Mouse (Mus musculus) midbrain, embryonic 11.5 days (tissue): ENCODE measurements around the gene Fbxl13. TPM values are rescaled to one million over a fixed set of nuclear protein-coding genes. Genes with fewer than 3 reads are reported as not detected.

Experiments used
- ATAC-seq: fragments of 200-750 bp; cut with Nextera tagmentation; 2 replicates; pipeline ENCODE4 v1.8.0; 2017; ENCODE audit warnings: moderate TSS enrichment, moderate library complexity; ENCODE audit not compliant: low FRiP score
- DNase-seq: peaks from one replicate; pipeline ENCODE4 v3.0.0; 2015; ENCODE audit warnings: low spot score; ENCODE audit errors: missing footprints
- H3K27ac ChIP-seq: fragments of 300-500 bp; sonication (generic); 2 replicates; pipeline ENCODE4 v1.5.1; 2014; ENCODE audit warnings: low read depth, low read length
- H3K27me3 ChIP-seq: fragments of 300-500 bp; sonication (generic); 2 replicates; pipeline ENCODE4 v1.6.1; 2014; ENCODE audit warnings: mild to moderate bottlenecking, low read length, moderate library complexity, mixed read lengths; ENCODE audit not compliant: control insufficient read depth, insufficient read depth
- H3K36me3 ChIP-seq: fragments of 300-500 bp; sonication (generic); 2 replicates; pipeline ENCODE4 v1.6.1; 2014; ENCODE audit warnings: mild to moderate bottlenecking, low read length, moderate library complexity, mixed read lengths; ENCODE audit not compliant: control insufficient read depth, insufficient read depth
- H3K4me1 ChIP-seq: fragments of 300-500 bp; sonication (generic); 2 replicates; pipeline ENCODE4 v1.6.1; 2014; ENCODE audit warnings: low read length; ENCODE audit not compliant: control insufficient read depth, insufficient read depth
- H3K4me2 ChIP-seq: fragments of 300-500 bp; sonication (generic); 2 replicates; pipeline ENCODE4 v1.6.1; 2014; ENCODE audit warnings: mild to moderate bottlenecking, moderate library complexity
- H3K4me3 ChIP-seq: fragments of 300-500 bp; sonication (generic); 2 replicates; pipeline ENCODE4 v1.5.1; 2014; ENCODE audit warnings: low read depth, low read length
- H3K9ac ChIP-seq: fragments of 300-500 bp; sonication (generic); 2 replicates; pipeline ENCODE4 v1.6.1; 2014; ENCODE audit warnings: low read length
- H3K9me3 ChIP-seq: fragments of 300-500 bp; sonication (generic); 2 replicates; pipeline ENCODE4 v1.6.1; 2016; ENCODE audit warnings: low read length; ENCODE audit not compliant: control insufficient read depth
- WGBS: fragments of 180-500 bp; shearing (Covaris S2); extraction: QIAGEN DNeasy Blood & Tissue Kit; methylation state at CpG from one replicate; pipeline ENCODE4 v1.1.7; 2014; 5-methylcytosine and 5-hydroxymethylcytosine counted together
- polyA plus RNA-seq: library from polyadenylated mRNA; unstranded; fragments of >200 nt; fragmentation: Nextera tagmentation; extraction: Ambion mirVana; gene quantifications from 2 replicates; pipeline ENCODE4 v1.2.1, GENCODE M21; 2014

The Fbxl13 gene
- polyA plus RNA-seq, 1 experiment from 2014 or later: 0.08 TPM

DNA sequence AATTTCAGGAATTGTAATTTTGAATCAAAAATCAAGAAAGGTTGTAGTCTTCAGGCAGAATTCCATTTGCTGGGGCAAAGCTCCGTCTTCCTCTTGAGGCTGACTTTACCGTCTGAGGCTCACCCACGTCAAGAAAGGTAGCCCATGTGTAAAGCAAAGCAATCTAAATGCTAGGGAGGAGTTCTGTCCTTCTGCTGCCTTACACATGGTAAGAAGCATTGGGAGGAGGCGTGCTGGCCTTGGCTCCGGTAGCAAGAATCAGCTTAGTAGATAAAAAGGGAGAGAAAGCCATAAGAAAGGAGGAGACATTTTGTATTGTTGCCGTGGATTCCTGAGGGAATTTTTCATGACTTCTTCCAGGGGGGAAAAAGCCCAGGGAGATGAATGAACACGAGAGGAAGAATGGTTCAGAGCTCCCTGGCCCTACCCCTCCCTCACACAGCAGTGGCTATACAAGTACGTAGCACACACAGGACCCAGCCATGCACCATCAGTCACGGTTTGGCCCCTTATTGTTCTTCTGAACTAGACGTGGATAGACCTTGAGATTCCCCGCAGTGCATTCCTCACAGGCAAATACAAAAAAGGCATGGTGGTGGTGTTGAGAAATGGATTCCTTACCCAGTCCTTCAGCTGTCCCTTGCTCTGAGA lies 118.5 kb downstream of the Fbxl13 start:
- Histone ChIP-seq H3K9ac (no peak overlapping the region), H3K9me3 (no peaks in the 10 kb centered on the region), H3K4me2 (no peak overlapping the region), H3K4me3 (no peak overlapping the region), H3K4me1 (peaks cover 7% of the 10 kb centered on the region), H3K36me3 (no peaks in the 10 kb centered on the region), H3K27me3 (no peaks in the 10 kb centered on the region), H3K27ac (peak overlapping the region; percentile 35)
- DNase-seq (peak; percentile 91), ATAC-seq (peak; percentile 91)
- 22% methylated on average over 11 of the region's 11 CpGs for WGBS

DNA sequence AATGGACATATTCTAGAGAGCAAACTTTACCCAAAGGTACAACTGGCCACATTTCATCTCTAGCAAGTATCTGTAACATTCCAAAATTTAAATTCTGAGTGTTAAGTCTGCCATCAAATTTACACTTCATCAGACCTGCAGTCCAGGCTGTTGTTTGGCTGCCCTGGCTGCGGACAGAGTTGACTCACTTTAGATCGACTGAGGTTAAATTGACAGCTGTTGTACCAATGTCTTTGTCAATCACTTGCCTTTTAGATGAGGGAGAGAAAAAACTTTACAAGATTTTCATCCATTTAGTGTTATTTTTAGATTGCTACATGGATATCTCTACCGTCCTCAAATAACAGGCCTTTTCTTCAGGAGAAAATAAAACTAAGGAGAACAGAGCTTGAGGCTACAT lies 126.3 kb downstream of the Fbxl13 start:
- H3K9ac ChIP-seq: no peak overlapping the region
- WGBS: 81% methylated on average over 3 of the region's 3 CpGs
- DNase-seq (peak; percentile 14), ATAC-seq (no peak)
- H3K4me2 ChIP-seq: no peak overlapping the region
- no peak overlapping the region for H3K4me3 ChIP-seq
- H3K4me1 ChIP-seq: no peaks in the 10 kb centered on the region
- no peaks in the 10 kb centered on the region for H3K36me3 ChIP-seq
- no peak overlapping the region for H3K27ac ChIP-seq
- H3K9me3 ChIP-seq: no peaks in the 10 kb centered on the region
- no peaks in the 10 kb centered on the region for H3K27me3 ChIP-seq

DNA sequence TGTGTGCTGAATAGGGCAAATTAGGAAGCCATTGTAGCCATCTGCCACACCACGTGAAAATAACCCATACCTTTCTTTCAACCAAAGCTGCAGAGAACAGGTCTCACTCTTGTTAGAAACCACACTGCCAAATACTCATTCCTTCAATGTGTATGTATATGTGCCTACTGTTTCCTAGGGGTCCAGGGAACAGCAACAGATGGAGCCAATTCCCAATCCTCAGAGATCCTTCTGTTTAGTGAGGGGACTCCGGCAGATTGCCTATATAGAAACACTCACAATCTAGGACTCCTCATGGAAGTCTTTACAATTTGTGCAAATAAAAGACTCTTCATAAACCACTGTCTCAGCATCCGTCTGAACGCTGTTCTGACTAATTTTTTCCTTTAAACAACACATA lies 127.2 kb downstream of the Fbxl13 start:
- Histone ChIP-seq H3K36me3 (no peaks in the 10 kb centered on the region), H3K9me3 (no peaks in the 10 kb centered on the region), H3K9ac (no peak overlapping the region), H3K4me2 (no peak overlapping the region), H3K27me3 (no peaks in the 10 kb centered on the region), H3K4me1 (peaks cover 4% of the 10 kb centered on the region; the same call in 1 of the 2 replicates), H3K4me3 (no peak overlapping the region), H3K27ac (no peak overlapping the region)
- DNase-seq: peak; percentile 12
- ATAC-seq: no peak
- WGBS: 77% methylated on average over 4 of the region's 4 CpGs

DNA sequence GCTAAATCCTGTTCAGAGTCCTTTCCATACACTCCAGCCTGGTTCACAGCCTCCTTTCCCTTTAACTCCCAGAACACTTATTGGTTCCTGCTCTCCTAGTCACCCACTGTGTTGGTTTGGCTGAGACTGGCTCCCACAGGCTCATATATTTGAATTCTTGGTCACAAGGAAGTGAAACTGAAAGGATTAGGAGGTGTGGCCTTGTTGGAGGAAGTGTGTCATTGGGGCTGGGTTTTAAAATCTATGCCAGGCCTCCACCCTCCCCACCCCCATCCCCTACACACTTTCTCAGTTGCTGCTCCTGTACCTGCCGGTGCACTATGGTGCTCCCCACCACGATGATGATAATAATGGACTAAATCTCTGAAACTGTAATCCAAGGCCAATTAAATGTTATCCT lies 127.9 kb downstream of the Fbxl13 start:
- H3K27me3 ChIP-seq: no peaks in the 10 kb centered on the region
- no peaks in the 10 kb centered on the region for H3K36me3 ChIP-seq
- no peak overlapping the region for H3K4me3 ChIP-seq
- no peak overlapping the region for H3K9ac ChIP-seq
- H3K4me2 ChIP-seq: no peak overlapping the region
- no peak for DNase-seq
- H3K4me1 ChIP-seq: peaks cover 4% of the 10 kb centered on the region; the same call in 1 of the 2 replicates
- ATAC-seq: no peak
- WGBS: 95% methylated on average over 2 of the region's 2 CpGs
- H3K27ac ChIP-seq: no peak overlapping the region
- no peaks in the 10 kb centered on the region for H3K9me3 ChIP-seq

DNA sequence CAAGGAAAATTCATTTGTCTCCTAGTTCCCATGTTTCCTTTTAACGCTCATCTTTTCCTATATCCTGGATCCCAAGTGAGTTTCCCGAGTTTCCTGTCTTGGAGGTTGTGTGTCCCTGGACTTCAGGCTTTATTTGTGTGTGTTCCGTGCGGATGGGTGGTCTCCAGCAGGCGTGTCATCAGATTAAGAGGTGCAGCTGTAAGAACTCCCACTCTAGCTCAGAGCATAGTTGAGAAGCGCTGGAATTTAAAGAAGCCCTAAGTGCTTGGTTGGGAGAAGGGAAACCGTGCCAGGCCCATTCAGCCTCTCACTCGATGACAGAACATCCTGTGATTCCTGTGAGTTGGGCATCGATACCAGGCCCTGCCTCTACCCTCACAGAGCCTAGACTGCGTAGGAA lies 132.1 kb downstream of the Fbxl13 start:
- Histone ChIP-seq H3K27me3 (no peaks in the 10 kb centered on the region), H3K4me2 (no peak overlapping the region), H3K4me1 (peaks cover 4% of the 10 kb centered on the region; the same call in 1 of the 2 replicates), H3K9ac (no peak overlapping the region), H3K36me3 (no peaks in the 10 kb centered on the region), H3K27ac (no peak overlapping the region), H3K9me3 (no peaks in the 10 kb centered on the region), H3K4me3 (no peak overlapping the region)
- DNase-seq (peak; percentile 82), ATAC-seq (no peak)
- WGBS: 60% methylated on average over 10 of the region's 10 CpGs

DNA sequence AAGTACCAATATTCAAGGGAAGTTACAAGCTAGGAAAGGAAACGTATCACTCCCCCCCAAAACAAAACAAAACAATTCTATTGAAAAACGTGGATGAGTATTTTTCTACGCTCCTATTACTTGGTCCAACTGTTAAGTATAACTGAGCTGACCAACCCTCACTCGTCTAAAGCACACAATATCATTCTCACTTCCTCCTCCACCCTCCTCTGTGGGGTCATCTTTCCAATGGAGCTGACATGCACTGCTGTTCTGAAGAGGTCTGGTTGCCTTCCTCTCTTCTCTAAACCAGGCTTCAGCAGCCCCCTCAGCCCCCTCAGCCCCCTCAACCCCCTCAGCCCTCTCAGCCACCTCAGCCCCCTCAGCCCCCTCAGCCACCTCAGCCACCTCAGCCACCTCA lies 135.6 kb downstream of the Fbxl13 start:
- no peak overlapping the region for H3K27ac ChIP-seq
- no peaks in the 10 kb centered on the region for H3K27me3 ChIP-seq
- no peaks in the 10 kb centered on the region for H3K36me3 ChIP-seq
- no peak for DNase-seq
- no peak for ATAC-seq
- no peaks in the 10 kb centered on the region for H3K9me3 ChIP-seq
- H3K4me1 ChIP-seq: peaks cover 4% of the 10 kb centered on the region; the same call in 1 of the 2 replicates
- no peak overlapping the region for H3K9ac ChIP-seq
- no peak overlapping the region for H3K4me2 ChIP-seq
- WGBS: 86% methylated on average over 4 of the region's 4 CpGs
- H3K4me3 ChIP-seq: no peak overlapping the region

DNA sequence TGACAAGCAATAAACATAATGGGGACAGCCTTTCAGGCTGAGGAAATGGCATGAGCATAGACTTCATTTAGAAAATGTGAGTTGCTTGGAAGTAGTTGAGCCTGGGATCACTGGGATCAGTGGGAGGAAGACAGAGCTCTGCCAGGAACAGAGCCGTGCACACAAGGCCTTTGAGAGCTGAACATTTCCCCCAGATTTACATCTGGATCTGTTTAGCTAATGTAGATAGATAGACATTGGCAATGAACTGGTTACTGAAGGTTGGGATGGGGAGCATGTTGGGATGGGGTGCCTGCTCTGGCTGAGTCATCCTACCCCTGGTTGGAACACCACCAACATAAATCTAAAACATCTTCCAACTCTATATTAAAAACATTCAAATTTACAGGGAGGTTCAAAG lies 138.5 kb downstream of the Fbxl13 start:
- WGBS: 72% methylated on average over 1 of the region's 1 CpGs
- DNase-seq: no peak
- no peak overlapping the region for H3K9ac ChIP-seq
- H3K4me2 ChIP-seq: no peak overlapping the region
- H3K27me3 ChIP-seq: no peaks in the 10 kb centered on the region
- H3K4me3 ChIP-seq: no peak overlapping the region
- H3K9me3 ChIP-seq: no peaks in the 10 kb centered on the region
- no peaks in the 10 kb centered on the region for H3K4me1 ChIP-seq
- no peak overlapping the region for H3K27ac ChIP-seq
- no peak for ATAC-seq
- no peaks in the 10 kb centered on the region for H3K36me3 ChIP-seq

DNA sequence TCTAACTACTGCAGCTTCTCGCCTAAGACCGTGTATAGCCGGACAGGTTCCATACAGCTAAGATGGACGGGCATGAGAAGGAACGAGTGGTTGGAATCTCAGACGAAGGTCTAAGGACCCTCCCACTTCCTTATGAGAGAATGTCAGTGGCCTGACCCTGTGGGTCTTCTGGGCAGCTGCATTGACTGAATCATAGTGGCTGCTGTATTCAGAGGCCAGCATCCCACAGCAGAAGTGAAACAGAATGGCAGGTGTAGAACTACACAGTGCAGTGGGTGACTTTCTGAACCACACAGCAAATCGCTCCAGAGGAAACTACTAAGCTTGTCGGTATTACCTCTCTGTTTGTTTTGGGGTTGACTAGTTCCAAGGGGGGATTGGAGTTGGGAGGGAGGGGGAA lies 140.3 kb downstream of the Fbxl13 start:
- Histone ChIP-seq H3K9ac (no peak overlapping the region), H3K4me1 (no peaks in the 10 kb centered on the region), H3K36me3 (no peaks in the 10 kb centered on the region), H3K9me3 (no peaks in the 10 kb centered on the region), H3K27me3 (no peaks in the 10 kb centered on the region), H3K4me3 (no peak overlapping the region), H3K4me2 (no peak overlapping the region), H3K27ac (no peak overlapping the region)
- ATAC-seq (no peak), DNase-seq (no peak)
- WGBS: 88% methylated on average over 8 of the region's 8 CpGs

DNA sequence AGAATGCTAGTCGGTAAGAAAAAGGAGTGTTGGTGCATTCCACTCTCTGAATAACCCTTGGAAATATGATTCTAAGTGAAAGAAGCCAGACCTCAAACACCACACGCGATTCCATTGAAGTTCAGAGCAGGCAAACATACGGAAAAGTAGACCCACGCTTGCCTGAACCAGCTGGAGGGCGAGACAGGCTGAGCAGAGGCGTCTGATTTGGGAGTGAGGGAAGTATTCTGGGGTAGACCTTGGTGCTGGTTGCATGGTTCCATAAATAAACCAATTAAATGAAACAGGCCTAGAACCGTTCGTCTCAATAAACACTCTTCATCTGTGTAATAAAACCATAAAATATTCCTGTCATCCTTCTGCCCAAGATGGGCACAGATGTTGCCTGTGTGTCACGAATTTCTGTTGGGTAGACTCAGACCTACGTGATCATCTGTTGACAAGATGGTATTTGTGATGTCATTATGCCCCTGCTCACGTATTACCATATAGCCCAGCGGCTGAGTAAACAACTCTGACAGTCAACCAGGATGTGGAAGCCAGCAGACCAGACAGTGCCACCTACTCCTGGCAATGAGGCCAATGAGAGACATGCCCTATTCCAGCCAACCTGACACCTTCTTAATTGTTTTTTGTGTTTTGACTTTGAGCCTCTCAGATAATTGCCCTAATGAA lies 142.4 kb downstream of the Fbxl13 start:
- no peaks in the 10 kb centered on the region for H3K36me3 ChIP-seq
- no peak overlapping the region for H3K4me2 ChIP-seq
- DNase-seq (no peak), ATAC-seq (no peak)
- WGBS: 86% methylated on average over 13 of the region's 13 CpGs
- no peak overlapping the region for H3K27ac ChIP-seq
- H3K9ac ChIP-seq: no peak overlapping the region
- H3K4me1 ChIP-seq: no peaks in the 10 kb centered on the region
- no peaks in the 10 kb centered on the region for H3K9me3 ChIP-seq
- H3K4me3 ChIP-seq: no peak overlapping the region
- no peaks in the 10 kb centered on the region for H3K27me3 ChIP-seq
